Mouse (Mus musculus) layer of hippocampus, postnatal 25 days (tissue): ENCODE measurements around the gene Depdc5. TPM values are rescaled to one million over a fixed set of nuclear protein-coding genes. Genes with fewer than 3 reads are reported as not detected.
"Not testable (repeated sequence)": the region's sequence is repeated elsewhere in the genome, so short reads cannot be mapped to it uniquely, and the experiment has no call there.

ENCODE experiments used
- DNase-seq, 2 experiments: peaks; one replicate each; pipeline ENCODE4 v3.0.0; 2022; ENCODE audit warnings: mixed read lengths in 2 of 2, low spot score in 1 of 2; ENCODE audit errors: extremely low spot score in 1 of 2
- total RNA-seq, 2 experiments: library from RNA; stranded (reverse); gene quantifications; 2 replicates each; pipeline ENCODE4 v1.2.3; 2021

Gene Depdc5
- total RNA-seq, 2 experiments from 2014 or later, result 57.1 to 66.6 TPM

GRCm38 (mm10) chr5:32886739-32887138 lies 23.2 kb downstream of the Depdc5 start:
- no peak for DNase-seq

- DNase-seq, result no peak
Observed at GRCm38 (mm10) chr5:32907496-32907895, 44.0 kb downstream of the Depdc5 start.

- no peak for DNase-seq
Observed at GRCm38 (mm10) chr5:32914071-32914470, 50.6 kb downstream of the Depdc5 start.

GRCm38 (mm10) chr5:32919281-32919680 lies 55.8 kb downstream of the Depdc5 start:
- not testable (repeated sequence) for DNase-seq

- no peak for DNase-seq
Observed at GRCm38 (mm10) chr5:32922906-32923305, 59.4 kb downstream of the Depdc5 start.

GRCm38 (mm10) chr5:32930761-32931160 lies 67.3 kb downstream of the Depdc5 start:
- DNase-seq, result no peak

GRCm38 (mm10) chr5:32934654-32935053 lies 71.2 kb downstream of the Depdc5 start:
- DNase-seq, result no peak

- DNase-seq, result no peak
Observed at GRCm38 (mm10) chr5:32940586-32940985, 77.1 kb downstream of the Depdc5 start.

- DNase-seq, result no peak
Observed at GRCm38 (mm10) chr5:32941209-32941924, 77.9 kb downstream of the Depdc5 start.

- no peak for DNase-seq
Observed at GRCm38 (mm10) chr5:32950077-32950476, 86.6 kb downstream of the Depdc5 start.

- DNase-seq, result no peak
Observed at GRCm38 (mm10) chr5:32950702-32951274, 87.3 kb downstream of the Depdc5 start.

- no peak for DNase-seq
Observed at GRCm38 (mm10) chr5:32955716-32956115, 92.2 kb downstream of the Depdc5 start.

- no peak for DNase-seq
Observed at GRCm38 (mm10) chr5:32961616-32962015, 98.1 kb downstream of the Depdc5 start.

GRCm38 (mm10) chr5:32962581-32962980 lies 99.1 kb downstream of the Depdc5 start:
- no peak for DNase-seq

- no peak for DNase-seq
Observed at GRCm38 (mm10) chr5:32976541-32976940, 113.0 kb downstream of the Depdc5 start.

- no peak for DNase-seq
Observed at GRCm38 (mm10) chr5:32977179-32977578, 113.7 kb downstream of the Depdc5 start.

GRCm38 (mm10) chr5:32985379-32985778 lies 121.9 kb downstream of the Depdc5 start:
- no peak for DNase-seq

- DNase-seq, result no peak
Observed at GRCm38 (mm10) chr5:32987873-32988272, 124.4 kb downstream of the Depdc5 start.

GRCm38 (mm10) chr5:32989959-32990640 lies 126.6 kb downstream of the Depdc5 start:
- no peak for DNase-seq

- peak; percentile 59 to 63 for DNase-seq
Observed at GRCm38 (mm10) chr5:32991152-32991551, 127.7 kb downstream of the Depdc5 start.

GRCm38 (mm10) chr5:32994471-32994870 lies 131.0 kb downstream of the Depdc5 start:
- DNase-seq, result no peak

- DNase-seq, result no peak
Observed at GRCm38 (mm10) chr5:32995756-32996155, 132.3 kb downstream of the Depdc5 start.
